Mouse (Mus musculus) neutrophil, adult 5-6 weeks (primary cell): ENCODE results near the gene Mrpl52. TPM values are rescaled to one million over a fixed set of nuclear protein-coding genes. Genes with fewer than 3 reads are reported as not detected.

Experiments
- ATAC-seq: fragments of 151-379, 151-347 bp; 2 replicates; pipeline ENCODE4 v1.8.0; 2017; ENCODE audit warnings: mild to moderate bottlenecking, moderate TSS enrichment; ENCODE audit not compliant: insufficient number of reproducible peaks, poor library complexity, low FRiP score, severe bottlenecking; ENCODE audit errors: extremely low read depth
- total RNA-seq: library from RNA; stranded (forward); fragments of 200-1000 nt; gene quantifications from 2 replicates; pipeline ENCODE4 v1.2.3, GENCODE M21; 2017

Gene Mrpl52
- total RNA-seq, 1 experiment from 2014 or later, result 31.8 TPM

GRCm38 (mm10) chr14:54409057-54409645, 17.6 kb upstream of the Mrpl52 start:
- peak; percentile 62; the same call in 1 of the 2 replicates for ATAC-seq

- no peak for ATAC-seq
These were observed 16.5 kb upstream of the Mrpl52 start for GRCm38 (mm10) chr14:54409980-54410810.

GRCm38 (mm10) chr14:54412000-54412576, 14.6 kb upstream of the Mrpl52 start:
- ATAC-seq, result no peak

- ATAC-seq, result no peak
These were observed 14.0 kb upstream of the Mrpl52 start for GRCm38 (mm10) chr14:54412629-54413170.

GRCm38 (mm10) chr14:54413877-54414700, 12.6 kb upstream of the Mrpl52 start:
- no peak for ATAC-seq

- ATAC-seq, result no peak
These were observed 11.3 kb upstream of the Mrpl52 start for GRCm38 (mm10) chr14:54415241-54416020.

GRCm38 (mm10) chr14:54416229-54416775, 10.4 kb upstream of the Mrpl52 start:
- no peak for ATAC-seq

GRCm38 (mm10) chr14:54416830-54417229, 9.9 kb upstream of the Mrpl52 start:
- no peak for ATAC-seq

GRCm38 (mm10) chr14:54417623-54418081, 9.1 kb upstream of the Mrpl52 start, which contains the start of gene Slc7a7:
Gene Slc7a7 (minus strand): TSS chr14:54417780.
- no peak for ATAC-seq

GRCm38 (mm10) chr14:54421014-54421413, 5.7 kb upstream of the Mrpl52 start:
- no peak for ATAC-seq

- no peak for ATAC-seq
These were observed 3.3 kb upstream of the Mrpl52 start for GRCm38 (mm10) chr14:54423406-54423805.

- no peak for ATAC-seq
These were observed 2.1 kb upstream of the Mrpl52 start for GRCm38 (mm10) chr14:54424634-54425033.

GRCm38 (mm10) chr14:54425540-54425939, 1.2 kb upstream of the Mrpl52 start:
- no peak for ATAC-seq

- no peak for ATAC-seq
These were observed 563 bp upstream of the Mrpl52 start for GRCm38 (mm10) chr14:54426003-54426688.

- no peak for ATAC-seq
These were observed 987 bp downstream of the Mrpl52 start for GRCm38 (mm10) chr14:54427696-54428095.

GRCm38 (mm10) chr14:54428421-54428820, 1.7 kb downstream of the Mrpl52 start:
- ATAC-seq, result no peak

- ATAC-seq, result no peak
These were observed 2.8 kb downstream of the Mrpl52 start for GRCm38 (mm10) chr14:54429332-54430093.
